Mouse (Mus musculus) lung, postnatal 0 days (tissue): Measurements from ENCODE around the gene Mpped1.

Experiments used
- CTCF ChIP-seq: IDR thresholded peaks from 2 replicates; pipeline ENCODE4 v1.5.1; 2016; ENCODE audit warnings: antibody characterized with exemption, mild to moderate bottlenecking
- EP300 ChIP-seq: IDR thresholded peaks from 2 replicates; pipeline ENCODE4 v1.6.1; 2016; ENCODE audit warnings: antibody characterized with exemption, mild to moderate bottlenecking, control low read depth

DNA sequence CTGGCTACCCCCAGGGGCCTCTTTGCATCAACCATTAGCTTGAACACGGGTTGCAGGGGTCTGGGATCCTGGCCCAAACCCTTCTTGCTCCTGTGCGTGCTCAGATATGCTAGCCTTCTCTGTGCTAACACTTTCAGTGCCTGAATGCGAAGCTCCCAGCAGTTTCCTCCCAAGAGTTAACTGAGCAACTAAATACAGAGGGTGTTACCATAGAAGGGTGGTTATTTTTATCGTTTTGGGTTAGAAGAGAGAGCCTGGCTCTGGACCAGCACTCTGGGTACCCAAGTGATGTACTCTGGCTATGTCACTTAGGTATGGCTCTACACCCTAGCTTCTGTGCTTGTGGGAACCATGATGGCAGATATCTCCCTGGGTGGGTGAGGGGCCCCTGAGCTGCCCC lies 68.2 kb downstream of the Mpped1 start:
- TF ChIP-seq CTCF (no peak), EP300 (no peak)
